Mouse (Mus musculus): ENCODE results near the gene Smc3.

DNA sequence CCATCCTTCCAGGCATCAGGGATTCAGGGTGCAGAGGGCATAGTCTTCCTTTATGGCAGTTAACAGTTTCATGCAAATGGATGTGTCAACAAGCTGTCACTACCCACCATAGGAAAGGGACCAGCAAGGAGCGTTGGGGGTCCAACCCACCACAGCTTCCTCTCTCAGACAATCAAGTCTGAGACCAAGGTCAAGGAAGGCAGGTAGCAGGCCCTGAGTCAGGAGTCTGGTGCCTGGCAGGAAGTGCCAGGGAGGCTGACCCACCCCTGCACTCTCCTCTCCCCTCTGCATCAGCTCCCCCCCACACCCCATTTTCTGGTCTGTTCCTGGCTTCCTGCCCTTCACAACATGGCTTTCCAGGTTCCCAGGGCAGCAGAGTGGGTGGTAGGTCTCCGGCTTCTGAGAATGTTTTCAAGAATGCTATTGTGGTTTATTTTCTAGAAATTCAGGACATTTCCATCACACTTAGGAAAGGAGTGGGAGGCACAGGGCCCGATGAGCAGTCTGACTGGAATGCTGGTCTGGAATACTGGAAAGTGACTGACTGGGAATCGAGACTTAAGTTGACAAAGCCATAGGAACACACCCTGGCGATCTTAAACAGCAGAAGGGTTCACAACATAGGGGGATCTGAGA lies 45.1 kb upstream of the Smc3 start:
- TF ChIP-seq CTCF (IDR thresholded peaks at IDR 0.05; ENCODE audit: low read depth) (no peak), EP300 (IDR thresholded peaks at IDR 0.05; ENCODE audit: low read depth) (no peak)
